Mouse (Mus musculus) heart, postnatal 0 days (tissue): ENCODE results near the gene Hsd17b13.
A peak's percentile ranks its signal among the peaks of the same experiment; 100 is the strongest.

Experiments used
- CTCF ChIP-seq: IDR thresholded peaks from 2 replicates; pipeline ENCODE4 v1.5.1; 2016; ENCODE audit warnings: antibody characterized with exemption, control low read depth, low read depth
- EP300 ChIP-seq: IDR thresholded peaks from 2 replicates; pipeline ENCODE4 v1.6.1; 2016; ENCODE audit warnings: antibody characterized with exemption, low read depth

DNA sequence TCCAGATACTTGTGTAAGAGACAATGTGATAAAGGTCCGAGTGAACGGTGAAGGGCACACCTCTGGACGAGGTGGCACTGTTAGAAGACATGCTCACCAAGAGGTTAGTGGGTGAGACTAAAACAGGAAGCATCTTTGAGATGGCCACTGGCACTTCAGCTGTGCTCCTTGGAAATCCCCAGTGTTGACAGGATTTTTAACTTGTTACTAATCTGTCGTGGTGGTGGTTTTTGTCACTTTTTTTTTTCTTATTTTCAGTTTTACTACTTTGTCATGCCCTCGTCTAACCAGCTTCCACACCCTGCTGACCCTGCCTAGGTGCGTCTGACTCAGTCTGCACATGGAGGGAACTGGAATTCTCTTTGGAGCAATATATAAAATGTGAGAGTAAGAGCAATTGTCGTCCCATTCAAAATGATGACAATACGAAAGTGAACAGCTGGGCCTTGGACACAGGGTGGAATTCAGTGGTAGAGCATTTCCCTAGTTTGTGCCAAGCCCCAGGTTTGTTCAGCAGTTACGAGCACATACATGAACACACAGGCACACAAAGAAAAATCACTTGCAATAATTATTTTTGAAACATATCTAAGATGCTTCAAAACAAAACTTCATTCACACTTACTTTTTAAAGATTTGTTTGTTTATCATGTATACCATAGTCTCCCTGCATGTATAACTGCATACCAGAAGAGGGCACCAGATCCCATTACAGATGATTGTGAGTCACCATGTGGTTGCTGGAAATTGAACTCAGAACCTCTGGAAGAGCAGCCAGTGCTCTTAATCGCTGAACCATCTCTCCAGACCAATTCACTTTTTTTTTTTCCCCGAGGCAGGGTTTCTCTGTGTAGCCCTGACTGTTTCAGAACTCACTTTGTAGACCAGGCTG lies 62.6 kb downstream of the Hsd17b13 start:
- peak; percentile 42 for TF ChIP-seq CTCF
- TF ChIP-seq EP300, result no peak
